Mouse (Mus musculus): ENCODE measurements at regions not wholly inside any gene's neighbourhood (a gene's known extent, or its start where the extent isn't known, plus 50 kb on each side); places are given as distances from the start of the nearest gene placed in this dataset.
"Not testable (repeated sequence)": the region's sequence is repeated elsewhere in the genome, so short reads cannot be mapped to it uniquely, and the experiment has no call there.

- no peak for DNase-seq (ENCODE audit: low spot score in 2 of 2)
- intact Hi-C loops (cut with DNase I) = no loop called here
Observed at GRCm38 (mm10) chr8:28366470-28366869, 919.0 kb downstream of the Poteg start.

DNA sequence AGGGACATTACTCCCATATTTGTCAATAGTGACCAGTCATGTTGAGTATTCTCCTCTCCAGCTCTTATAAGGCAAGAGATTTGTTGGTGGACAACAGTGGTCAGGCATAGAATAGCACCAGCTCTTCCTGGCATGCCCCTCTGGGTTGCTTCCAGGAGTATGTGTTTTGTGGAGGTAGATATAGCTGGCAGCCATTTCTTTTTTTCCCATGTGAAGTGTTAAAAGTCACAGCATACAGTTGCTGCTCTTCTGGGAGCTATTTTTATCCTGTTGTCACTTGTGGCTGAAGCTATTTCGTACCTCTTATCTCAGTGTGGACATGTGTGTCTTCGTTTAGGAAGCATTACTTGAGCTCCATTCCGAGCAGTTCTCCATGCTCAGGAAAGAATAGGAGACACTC lies 919.9 kb downstream of the Poteg start:
- intact Hi-C loops (cut with DNase I) = no loop called here

DNA sequence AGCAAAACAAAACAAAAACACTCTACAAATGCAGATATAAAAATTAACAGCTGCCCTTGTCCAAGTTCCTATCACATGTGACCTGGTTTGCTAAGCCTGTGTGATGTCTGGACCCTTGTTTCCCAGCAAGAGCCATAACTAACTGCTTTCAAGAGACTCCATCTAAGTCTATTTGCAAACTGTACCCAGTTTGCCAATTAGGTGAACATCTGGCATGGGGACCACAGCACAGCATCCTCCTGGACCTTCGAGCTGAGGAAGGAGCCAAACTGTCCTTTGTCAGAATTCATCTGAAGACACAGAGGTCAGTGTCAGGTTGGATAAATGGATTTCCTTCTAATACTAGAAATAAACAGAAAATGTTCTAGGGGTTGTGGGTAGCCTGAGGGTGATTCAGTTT lies 924.3 kb downstream of the Poteg start:
- intact Hi-C loops (cut with DNase I) = no loop called here

More for the DNA sequence above, 919.9 kb downstream of the Poteg start:
- no peak for DNase-seq (ENCODE audit: low spot score in 2 of 2)

DNA sequence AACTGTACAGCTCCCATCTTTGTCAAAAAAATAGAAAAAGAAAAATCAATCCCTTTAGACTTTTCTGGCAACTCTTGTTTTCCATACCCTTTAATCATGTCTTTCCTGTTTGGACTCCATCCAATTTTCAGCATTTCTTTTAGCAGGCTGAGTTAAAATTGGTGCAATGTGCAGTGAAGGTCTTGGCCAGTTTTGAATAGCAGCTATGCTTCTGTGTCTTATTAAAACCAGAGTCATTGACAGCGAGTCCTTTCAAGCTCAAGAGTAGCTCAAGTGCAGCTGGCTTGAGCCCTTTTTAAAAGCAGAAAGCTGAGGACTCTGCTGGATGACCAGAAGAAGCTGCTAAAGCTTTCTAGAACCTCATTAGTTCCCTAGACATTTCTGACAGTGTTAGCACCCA lies 952.7 kb downstream of the Poteg start:
- intact Hi-C loops (cut with DNase I) = no loop called here
- peak in 1 of 2 experiments; percentile 4 for DNase-seq (ENCODE audit: low spot score in 2 of 2)

More for the DNA sequence above, 924.3 kb downstream of the Poteg start:
- no peak for DNase-seq (ENCODE audit: low spot score in 2 of 2)

DNA sequence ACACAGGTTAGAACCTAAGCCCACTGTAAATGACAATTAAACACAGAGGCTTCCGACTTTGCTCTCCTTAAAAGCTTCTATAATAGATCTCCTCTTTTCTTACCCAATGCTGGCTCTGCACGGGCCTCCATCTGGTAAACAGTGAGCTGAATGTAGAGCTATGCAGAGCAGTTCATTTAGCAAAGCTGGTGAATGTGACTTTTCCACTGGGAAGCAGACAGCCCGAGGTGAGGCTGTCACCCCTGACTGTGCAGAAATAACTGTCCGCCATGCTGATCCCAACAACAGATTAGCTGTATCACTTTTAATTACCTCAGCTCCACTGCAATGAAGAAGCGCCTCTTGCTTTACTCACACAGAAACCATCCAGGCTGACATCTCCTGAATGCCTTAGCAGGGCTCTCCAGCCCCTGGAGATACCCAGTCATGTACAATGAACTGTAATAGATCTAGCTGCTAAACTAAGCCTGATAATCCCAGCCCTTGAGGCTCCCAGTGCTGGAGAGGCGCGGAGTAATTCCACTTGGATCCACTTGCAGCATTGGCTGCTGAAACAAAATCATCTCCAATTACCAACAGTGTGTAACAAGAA lies 980.2 kb downstream of the Poteg start:
- DNase-seq (ENCODE audit: low spot score in 2 of 2) = no peak
- intact Hi-C loops (cut with DNase I) = no loop called here

DNA sequence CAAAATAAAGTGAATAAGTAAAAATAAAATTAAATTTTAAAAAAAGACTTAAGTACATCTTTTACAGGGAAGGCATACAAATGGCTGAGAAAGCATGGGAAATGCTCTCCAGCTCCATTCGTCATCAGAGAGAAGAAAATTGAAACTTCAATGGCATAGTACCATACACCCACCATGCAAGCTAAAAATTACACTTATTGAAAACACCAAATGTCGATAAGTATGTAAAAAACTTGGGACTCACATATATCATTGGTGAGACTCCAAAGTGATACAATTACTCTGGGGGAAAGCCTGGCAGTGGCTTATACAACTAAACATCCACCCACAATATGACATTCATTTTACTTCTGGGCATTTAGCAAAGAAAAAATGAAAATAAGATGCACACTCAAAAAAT lies 1025.7 kb downstream of the Poteg start:
- peak; percentile 3 to 30 for DNase-seq (ENCODE audit: low spot score in 2 of 2)
- intact Hi-C loops (cut with DNase I) = no loop called here

DNA sequence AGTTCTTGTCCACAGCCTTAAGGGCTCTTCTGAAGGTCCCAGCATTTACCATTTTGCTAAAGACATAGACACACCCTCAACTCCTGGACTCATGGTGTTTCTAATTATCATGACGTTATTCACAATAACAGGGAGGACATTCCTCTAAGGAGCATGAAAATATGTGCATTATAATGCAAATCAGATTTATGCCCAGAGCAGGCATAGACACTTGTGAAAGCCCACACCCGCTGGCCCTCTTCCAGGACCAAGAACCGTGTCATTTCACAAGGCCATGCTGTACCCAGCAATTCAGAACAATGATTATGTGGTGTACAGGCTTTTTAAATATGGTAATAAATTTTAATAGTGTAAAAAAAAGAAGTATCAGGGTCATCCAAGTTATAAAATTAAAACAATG lies 1040.4 kb downstream of the Poteg start:
- DNase-seq (ENCODE audit: low spot score in 2 of 2) = no peak
- intact Hi-C loops (cut with DNase I) = no loop called here

GRCm38 (mm10) chr8:28503488-28504319 lies 1056.2 kb downstream of the Poteg start:
- no peak for DNase-seq (ENCODE audit: low spot score in 2 of 2)
- intact Hi-C loops (cut with DNase I) = no loop called here

GRCm38 (mm10) chr8:28523506-28523905 lies 1076.0 kb downstream of the Poteg start:
- intact Hi-C loops (cut with DNase I) = not testable (repeated sequence)

DNA sequence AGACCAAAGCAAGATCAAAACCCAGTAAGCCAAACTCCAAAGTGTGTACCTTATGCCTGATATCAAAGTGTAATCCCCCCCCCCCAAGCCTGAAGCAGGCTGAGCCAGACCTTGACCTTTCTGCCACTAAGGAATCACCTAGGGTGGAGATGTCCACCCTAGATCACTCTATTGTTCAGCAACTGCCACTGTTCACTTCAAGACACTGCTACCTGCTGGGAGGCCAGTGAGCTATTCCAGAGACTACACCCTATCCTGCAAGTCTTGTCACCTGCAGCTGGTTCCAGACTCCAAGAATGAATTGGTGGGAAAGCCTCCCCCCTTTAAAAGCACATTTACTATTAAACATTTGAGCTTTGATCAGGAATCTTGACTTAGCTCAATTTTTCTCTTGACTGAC lies 1099.8 kb downstream of the Poteg start:
- DNase-seq (ENCODE audit: low spot score in 2 of 2) = no peak
- intact Hi-C loops (cut with DNase I) = no loop called here

More at GRCm38 (mm10) chr8:28523506-28523905, 1076.0 kb downstream of the Poteg start:
- peak in 1 of 2 experiments; percentile 6 for DNase-seq (ENCODE audit: low spot score in 2 of 2)

DNA sequence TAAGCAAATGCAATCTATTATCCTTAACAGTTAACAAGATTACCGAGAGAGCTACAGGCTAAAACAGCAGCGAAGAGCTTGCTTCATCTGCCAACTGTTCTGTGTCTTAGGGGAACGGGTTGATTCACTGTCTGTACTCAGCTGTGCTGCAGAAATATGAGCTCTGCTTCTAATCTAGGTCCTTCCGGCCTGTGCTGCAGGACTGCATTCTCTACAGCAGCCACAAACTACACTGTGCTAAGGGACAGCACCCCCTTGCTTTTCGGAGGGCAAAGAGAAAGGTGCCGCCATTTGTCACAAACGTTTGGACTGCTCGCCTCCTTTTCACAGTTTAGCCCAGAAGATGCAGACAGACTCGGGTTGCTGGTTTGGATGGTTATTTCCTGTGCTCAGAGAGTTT lies 1112.4 kb downstream of the Poteg start:
- intact Hi-C loops (cut with DNase I) = no loop called here
- DNase-seq (ENCODE audit: low spot score in 2 of 2) = peak in 1 of 2 experiments; percentile 14

GRCm38 (mm10) chr8:28579250-28579651 lies 1131.8 kb downstream of the Poteg start:
- intact Hi-C loops (cut with DNase I) = no loop called here
- DNase-seq (ENCODE audit: low spot score in 2 of 2) = peak; percentile 52 to 63

DNA sequence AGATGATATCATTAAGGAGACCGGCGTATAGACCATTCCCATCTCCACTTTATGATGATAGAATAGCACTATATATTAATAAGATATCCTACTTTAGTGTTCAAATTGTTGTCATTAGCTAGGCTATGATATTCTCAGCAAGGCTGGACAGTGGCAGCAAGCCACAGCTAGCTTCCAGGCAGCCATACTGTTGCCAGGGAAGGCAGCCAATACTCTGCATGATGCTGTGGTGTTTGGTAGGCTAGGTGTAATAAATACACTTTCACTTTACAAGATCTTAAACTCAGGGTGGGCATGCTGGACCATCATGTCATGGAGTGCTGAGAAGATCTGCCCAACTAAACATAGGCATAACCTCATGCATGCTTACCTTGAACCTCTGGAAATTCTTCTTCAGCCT lies 1133.4 kb downstream of the Poteg start:
- intact Hi-C loops (cut with DNase I) = no loop called here
- DNase-seq (ENCODE audit: low spot score in 2 of 2) = no peak

DNA sequence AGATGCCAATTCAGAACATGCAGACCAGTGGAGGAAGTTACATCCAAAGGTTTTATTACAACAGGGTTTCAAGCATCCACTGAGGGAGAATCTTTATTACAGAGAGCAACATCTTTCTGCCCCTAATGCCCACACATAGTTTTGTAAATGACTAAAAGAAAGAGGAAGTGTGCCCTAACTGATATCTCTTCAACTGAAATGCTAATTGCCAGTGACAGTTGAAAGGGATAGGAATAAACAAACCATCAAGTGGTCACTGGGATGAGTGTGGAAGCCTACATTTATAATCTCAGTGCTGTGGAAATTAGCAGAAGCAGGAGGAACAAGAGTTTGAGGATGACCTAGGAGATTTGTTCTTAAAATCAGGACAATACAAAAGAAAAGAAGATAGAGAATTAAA lies 1142.5 kb downstream of the Poteg start:
- intact Hi-C loops (cut with DNase I) = no loop called here
- no peak for DNase-seq (ENCODE audit: low spot score in 2 of 2)

- DNase-seq (ENCODE audit: low spot score in 2 of 2) = peak; percentile 45 to 64
- intact Hi-C loops (cut with DNase I) = no loop called here
Observed at GRCm38 (mm10) chr8:28593238-28593637, 1145.8 kb downstream of the Poteg start.

DNA sequence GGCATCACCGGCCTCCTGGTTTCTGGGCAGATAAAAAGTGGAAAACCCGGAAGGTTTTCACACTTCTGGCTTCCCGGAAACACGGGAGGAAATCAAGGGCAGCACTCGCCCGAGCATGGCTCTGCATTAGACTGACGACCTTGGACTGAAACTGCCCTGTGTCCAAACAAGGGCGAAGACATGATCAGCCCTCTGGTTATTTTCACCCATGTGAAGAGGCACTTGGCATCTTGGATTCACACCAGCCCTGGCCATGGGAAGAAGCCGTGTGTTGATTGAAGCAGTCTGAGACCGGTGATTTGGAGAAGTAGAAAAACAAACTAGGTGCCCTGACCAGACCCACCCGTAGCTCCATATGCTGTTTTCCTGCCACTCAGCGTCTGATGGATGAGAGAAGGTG lies 1146.7 kb downstream of the Poteg start:
- intact Hi-C loops (cut with DNase I) = no loop called here
- DNase-seq (ENCODE audit: low spot score in 2 of 2) = no peak

GRCm38 (mm10) chr8:28594606-28595005 lies 1147.1 kb downstream of the Poteg start:
- DNase-seq (ENCODE audit: low spot score in 2 of 2) = no peak

DNA sequence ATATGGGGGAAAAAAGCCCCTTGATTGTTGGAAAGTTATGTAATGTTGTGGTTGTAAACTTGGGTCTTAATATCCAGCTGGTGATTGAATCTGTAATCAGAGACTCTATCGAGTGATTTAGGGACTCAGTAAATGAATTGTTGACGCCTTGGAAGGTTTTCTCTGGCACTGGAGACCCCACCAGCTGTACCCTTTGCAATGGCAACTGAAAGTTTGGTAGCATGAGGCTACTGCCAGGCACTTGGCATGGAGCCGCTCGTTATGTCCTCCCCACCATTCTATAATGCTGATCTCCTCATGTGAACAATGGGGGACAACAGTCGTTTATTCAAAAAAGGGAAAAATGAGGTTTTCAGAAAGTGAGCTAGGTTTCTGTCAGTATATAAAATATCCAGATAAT lies 1148.4 kb downstream of the Poteg start:
- DNase-seq (ENCODE audit: low spot score in 2 of 2) = no peak
- intact Hi-C loops (cut with DNase I) = no loop called here

More at GRCm38 (mm10) chr8:28594606-28595005, 1147.1 kb downstream of the Poteg start:
- intact Hi-C loops (cut with DNase I) = no loop called here
